Mouse (Mus musculus) forebrain, embryonic 14.5 days (tissue): ENCODE measurements around the gene Utp4. TPM values are rescaled to one million over a fixed set of nuclear protein-coding genes. Genes with fewer than 3 reads are reported as not detected.

ENCODE experiments used
- ATAC-seq: fragments of 200-750 bp; cut with Nextera tagmentation; 2 replicates; pipeline ENCODE4 v1.8.0; 2017; ENCODE audit warnings: mild to moderate bottlenecking, moderate library complexity
- DNase-seq: peaks from one replicate; pipeline ENCODE4 v3.0.0-alpha.2; 2015; ENCODE audit warnings: low spot score
- H3K27ac ChIP-seq: fragments of 300-500 bp; sonication (generic); 2 replicates; pipeline ENCODE4 v1.5.1; 2014; ENCODE audit warnings: low read depth, mild to moderate bottlenecking, control low read depth, low read length, moderate library complexity
- H3K27me3 ChIP-seq: fragments of 300-500 bp; sonication (generic); replicated peaks from 2 replicates; pipeline ENCODE4 v1.6.1; 2014; ENCODE audit warnings: low read length, control low read depth, mixed read lengths; ENCODE audit not compliant: control insufficient read depth, insufficient read depth
- H3K36me3 ChIP-seq: fragments of 300-500 bp; sonication (generic); 2 replicates; pipeline ENCODE4 v1.6.1; 2014; ENCODE audit warnings: low read length, control low read depth; ENCODE audit not compliant: control insufficient read depth, insufficient read depth
- H3K4me1 ChIP-seq: fragments of 300-500 bp; sonication (generic); 2 replicates; pipeline ENCODE4 v1.6.1; 2014; ENCODE audit warnings: antibody characterized with exemption, low read length, control low read depth; ENCODE audit not compliant: control insufficient read depth, insufficient read depth
- H3K4me2 ChIP-seq: fragments of 300-500 bp; sonication (generic); 2 replicates; pipeline ENCODE4 v1.6.1; 2014; ENCODE audit warnings: mild to moderate bottlenecking, control low read depth, low read length
- H3K4me3 ChIP-seq: fragments of 300-500 bp; sonication (generic); 2 replicates; pipeline ENCODE4 v1.5.1; 2014; ENCODE audit warnings: low read depth, low read length, control low read depth
- H3K9ac ChIP-seq: fragments of 300-500 bp; sonication (generic); 2 replicates; pipeline ENCODE4 v1.6.1; 2014; ENCODE audit warnings: mild to moderate bottlenecking, low read length, control low read depth, moderate library complexity
- H3K9me3 ChIP-seq: fragments of 300-500 bp; sonication (generic); replicated peaks from 2 replicates; pipeline ENCODE4 v1.6.1; 2016; ENCODE audit warnings: low read length, control low read depth, mixed read lengths; ENCODE audit not compliant: control insufficient read depth
- WGBS: fragments of 180-500 bp; shearing (Covaris S2); extraction: QIAGEN DNeasy Blood & Tissue Kit; methylation state at CpG from one replicate; pipeline ENCODE4 v1.1.7; 2014; 5-methylcytosine and 5-hydroxymethylcytosine counted together
- polyA plus RNA-seq: library from polyadenylated mRNA; unstranded; fragments of >200 nt; fragmentation: Nextera tagmentation; extraction: Ambion mirVana; gene quantifications from 2 replicates; pipeline ENCODE4 v1.2.1, GENCODE M21; 2014

Gene Utp4
- 52.7 and 55.2 TPM in 2 replicates for polyA plus RNA-seq

DNA sequence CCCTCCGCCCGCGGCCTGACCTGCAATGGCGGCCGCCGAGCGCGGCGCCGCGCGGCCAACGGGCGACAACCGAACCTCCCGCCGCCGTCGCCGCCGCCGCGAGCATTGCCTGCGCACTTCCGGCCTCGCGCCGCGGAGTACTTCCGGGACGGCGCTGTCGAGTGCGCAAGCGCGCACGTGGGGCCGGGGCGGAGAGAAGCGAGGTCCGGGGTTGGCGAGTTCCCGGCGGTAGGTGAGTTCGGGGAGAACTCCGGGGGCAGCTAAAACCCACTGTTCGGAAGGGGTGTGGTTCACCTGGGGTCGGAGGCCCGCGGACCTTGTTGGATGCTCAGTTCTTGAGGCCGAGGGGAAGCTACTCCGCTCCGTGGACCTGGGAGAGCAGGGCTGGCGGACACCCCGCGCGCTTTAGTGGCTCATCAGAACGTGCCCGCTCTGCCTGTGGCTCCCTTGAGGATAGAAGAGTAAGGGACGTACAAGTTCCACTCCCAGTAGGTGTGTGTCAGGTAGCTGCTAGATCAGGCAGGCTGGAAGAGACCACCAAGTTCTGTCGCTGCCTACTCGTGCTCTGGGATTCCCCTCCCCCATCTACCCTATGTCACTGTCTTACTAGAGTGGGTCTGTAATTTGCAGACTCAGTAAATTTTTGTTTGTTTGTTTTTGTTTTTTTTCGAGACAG, at the start of gene Utp4:
Gene Utp4, plus strand, starts transcription at position 156 of the 676 bp plus-strand sequence.
- under 1% methylated on average over 58 of the region's 63 CpGs for WGBS
- H3K27me3 ChIP-seq = no peaks in the 10 kb centered on the region

GRCm38 (mm10) chr8:106850034-106850433, 43.4 kb upstream of the Utp4 start:
- Histone ChIP-seq H3K4me3 (no peak overlapping the region), H3K27me3 (no peaks in the 10 kb centered on the region), H3K4me1 (no peaks in the 10 kb centered on the region), H3K4me2 (no peak overlapping the region), H3K36me3 (no peaks in the 10 kb centered on the region), H3K27ac (no peak overlapping the region; the same call in 1 of the 2 replicates), H3K9ac (no peak overlapping the region), H3K9me3 (no peaks in the 10 kb centered on the region)
- no peak for ATAC-seq
- WGBS = 92% methylated on average over 10 of the region's 10 CpGs
- DNase-seq = no peak

More for the DNA sequence above, at the start of gene Utp4:
- Histone ChIP-seq H3K9ac (peak within 1 kb of the TSS; percentile 96), H3K27ac (peak within 1 kb of the TSS; percentile 95), H3K4me1 (peaks cover 12% of the 10 kb centered on the region; the same call in 1 of the 2 replicates), H3K36me3 (peaks cover 27% of the 10 kb centered on the region), H3K9me3 (no peaks in the 10 kb centered on the region), H3K4me3 (peak within 1 kb of the TSS; percentile 92), H3K4me2 (peak within 1 kb of the TSS; percentile 74)
- peak; percentile 91 for DNase-seq
- ATAC-seq = peak; percentile 96

- DNase-seq (no peak), ATAC-seq (no peak)
- Histone ChIP-seq H3K4me2 (no peak overlapping the region), H3K36me3 (no peaks in the 10 kb centered on the region), H3K27me3 (no peaks in the 10 kb centered on the region), H3K4me3 (no peak overlapping the region), H3K4me1 (no peaks in the 10 kb centered on the region), H3K27ac (no peak overlapping the region), H3K9me3 (no peaks in the 10 kb centered on the region), H3K9ac (no peak overlapping the region)
- 57% methylated on average over 8 of the region's 8 CpGs for WGBS
Observed at GRCm38 (mm10) chr8:106854534-106855241, 38.7 kb upstream of the Utp4 start.

DNA sequence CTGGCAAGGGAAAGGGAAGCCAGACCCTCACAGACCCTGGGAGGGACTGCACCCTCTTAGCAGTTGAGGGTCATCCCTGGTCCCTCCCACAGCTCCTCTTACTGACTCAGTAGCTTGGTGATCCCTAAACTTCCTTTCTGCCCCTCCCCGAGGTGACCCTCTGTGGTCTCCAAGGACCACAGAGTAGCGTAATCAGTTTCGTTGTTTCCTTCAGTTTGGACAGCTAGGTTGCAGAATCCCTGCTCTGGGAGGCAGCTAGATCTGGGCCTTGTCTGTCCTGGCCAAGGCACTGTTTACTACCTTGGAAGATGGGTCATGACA, 38.2 kb upstream of the Utp4 start:
- DNase-seq = no peak
- Histone ChIP-seq H3K9ac (no peak overlapping the region), H3K27me3 (no peaks in the 10 kb centered on the region), H3K9me3 (no peaks in the 10 kb centered on the region), H3K27ac (no peak overlapping the region), H3K4me1 (no peaks in the 10 kb centered on the region), H3K4me3 (no peak overlapping the region), H3K36me3 (no peaks in the 10 kb centered on the region), H3K4me2 (no peak overlapping the region)
- no peak for ATAC-seq
- 88% methylated on average over 3 of the region's 3 CpGs for WGBS

- ATAC-seq = no peak
Observed at GRCm38 (mm10) chr8:106862845-106863244, 30.6 kb upstream of the Utp4 start.

DNA sequence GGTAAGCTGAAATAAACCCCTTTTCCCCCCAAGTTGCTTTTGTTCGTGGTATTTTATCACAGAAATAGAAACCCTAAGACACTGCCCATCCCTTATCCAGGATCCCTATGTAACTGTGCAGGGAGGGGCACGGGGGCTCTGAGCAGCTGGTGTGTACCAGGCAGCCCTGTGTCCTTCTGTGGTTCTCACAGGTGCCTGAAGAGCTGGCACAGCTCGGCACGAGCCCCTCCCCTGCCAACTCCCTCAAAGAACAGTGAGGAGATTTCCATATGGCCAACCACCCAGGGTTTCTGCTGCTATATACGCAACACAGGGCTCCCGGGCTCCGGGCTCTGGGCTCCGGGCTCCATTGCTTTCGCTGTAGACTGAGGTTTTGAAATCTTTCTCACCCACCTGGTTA, 28.1 kb upstream of the Utp4 start:
- 65% methylated on average over 9 of the region's 9 CpGs for WGBS
- Histone ChIP-seq H3K4me1 (no peaks in the 10 kb centered on the region), H3K27me3 (peaks cover 16% of the 10 kb centered on the region), H3K27ac (no peak overlapping the region), H3K36me3 (no peaks in the 10 kb centered on the region), H3K4me3 (no peak overlapping the region), H3K9ac (no peak overlapping the region), H3K4me2 (no peak overlapping the region), H3K9me3 (no peaks in the 10 kb centered on the region)
- peak; percentile 77 for ATAC-seq
- peak; percentile 56 for DNase-seq

More at GRCm38 (mm10) chr8:106862845-106863244, 30.6 kb upstream of the Utp4 start:
- Histone ChIP-seq H3K27ac (no peak overlapping the region), H3K9ac (no peak overlapping the region), H3K4me1 (no peaks in the 10 kb centered on the region), H3K27me3 (no peaks in the 10 kb centered on the region), H3K4me2 (no peak overlapping the region), H3K4me3 (no peak overlapping the region), H3K36me3 (no peaks in the 10 kb centered on the region), H3K9me3 (no peaks in the 10 kb centered on the region)
- no peak for DNase-seq
- WGBS = 88% methylated on average over 10 of the region's 10 CpGs

- H3K4me2 ChIP-seq = peak within 1 kb of the TSS; percentile 97
- under 1% methylated on average over 18 of the region's 18 CpGs for WGBS
- H3K9me3 ChIP-seq = no peaks in the 10 kb centered on the region
- peaks cover 9% of the 10 kb centered on the region for H3K36me3 ChIP-seq
- H3K4me1 ChIP-seq = peaks cover 14% of the 10 kb centered on the region
- peak within 1 kb of the TSS; percentile 41 for H3K27ac ChIP-seq
- peak within 1 kb of the TSS; percentile 55 for H3K4me3 ChIP-seq
- peaks cover 19% of the 10 kb centered on the region for H3K27me3 ChIP-seq
- H3K9ac ChIP-seq = peak within 1 kb of the TSS; percentile 72
- DNase-seq (peak; percentile 41), ATAC-seq (no peak)
Observed at GRCm38 (mm10) chr8:106870051-106870450, 23.4 kb upstream of the Utp4 start, which contains the start of gene Has3. Has3 (plus strand) TSS chr8:106870242.

DNA sequence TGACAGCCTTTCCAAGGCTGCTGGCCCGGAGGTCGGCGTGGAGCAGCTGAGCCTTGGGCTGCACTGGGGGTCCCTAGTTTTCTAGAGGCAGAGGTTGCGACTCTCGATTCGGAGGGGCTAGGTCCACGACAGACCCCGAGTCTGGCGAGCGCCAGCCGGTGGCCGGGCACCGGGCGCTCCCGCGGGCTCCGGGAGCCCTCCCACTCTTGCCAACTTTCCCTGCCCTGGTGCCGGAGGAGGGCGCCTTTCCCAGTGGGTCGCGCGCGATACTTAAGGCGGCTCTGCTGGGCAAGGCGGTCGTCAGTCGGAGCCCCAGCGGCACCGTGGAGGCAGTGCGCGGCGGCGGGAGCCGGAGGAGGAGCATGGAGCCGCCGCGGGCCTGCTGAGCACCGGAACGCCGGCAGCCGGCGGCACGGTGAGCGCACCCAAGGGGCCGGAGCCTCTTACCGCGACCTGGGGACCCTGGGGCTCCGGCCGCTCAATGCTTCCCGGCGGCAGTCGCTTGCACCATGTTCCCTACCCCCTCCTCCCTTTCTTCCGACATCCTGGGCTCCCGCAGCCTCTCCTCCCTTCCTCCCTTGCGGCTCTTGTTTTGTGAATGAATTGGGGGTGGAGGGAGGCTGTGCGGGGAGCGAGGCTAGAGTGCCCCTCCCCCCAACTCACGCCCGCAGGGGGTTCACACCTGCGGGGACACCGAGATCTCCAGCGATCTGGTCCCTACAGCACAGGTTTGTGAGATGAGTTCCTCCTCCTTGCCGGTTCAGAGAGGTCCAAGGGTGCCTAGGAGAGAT, 22.7 kb upstream of the Utp4 start:
- peak; percentile 77 for ATAC-seq
- Histone ChIP-seq H3K4me2 (peak overlapping the region; percentile 97), H3K27ac (peak overlapping the region; percentile 41), H3K36me3 (peaks cover 15% of the 10 kb centered on the region), H3K4me3 (peak overlapping the region; percentile 55), H3K4me1 (peaks cover 14% of the 10 kb centered on the region), H3K9ac (peak overlapping the region; percentile 72), H3K27me3 (peaks cover 19% of the 10 kb centered on the region), H3K9me3 (no peaks in the 10 kb centered on the region)
- WGBS = 0% methylated on average over 56 of the region's 63 CpGs
- peak; percentile 71 for DNase-seq
